8 mouse cellular contexts compared by ENCODE assay signal in the genomic region with DNA sequence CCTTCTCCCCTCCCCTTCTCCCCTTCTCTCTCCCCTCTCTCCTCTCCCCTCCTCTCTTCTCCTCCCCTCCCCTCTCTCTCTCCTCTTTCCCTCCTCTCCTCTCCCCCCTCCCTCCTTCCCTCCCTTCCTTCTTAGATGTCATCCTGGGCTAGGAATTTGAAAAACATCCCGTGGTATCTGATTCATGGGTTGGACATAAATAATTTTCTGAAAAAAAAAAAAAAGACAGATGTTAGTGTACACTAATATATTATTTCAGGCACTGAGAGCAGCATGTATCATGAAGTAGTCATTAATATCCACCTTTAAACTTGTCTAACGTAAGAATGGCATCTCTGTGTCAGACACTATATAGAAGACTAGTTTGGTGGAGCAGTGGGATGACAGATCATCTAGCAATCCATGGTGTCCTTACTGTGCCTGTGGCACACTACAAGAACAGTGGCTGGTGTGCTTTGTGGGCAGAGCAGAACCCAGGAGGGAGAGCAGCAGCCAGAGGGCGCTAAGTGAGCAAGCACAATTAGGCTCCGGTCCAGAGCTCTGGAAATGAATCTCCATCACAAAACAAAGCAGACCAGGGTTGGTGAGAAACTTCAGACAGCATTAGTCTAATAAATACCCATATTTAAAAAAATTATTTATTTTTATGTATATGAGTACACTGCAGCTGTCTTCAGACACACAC. TPM values are rescaled to one million over a fixed set of nuclear protein-coding genes. Genes with fewer than 3 reads are reported as not detected.
DNase-seq lines count a peak whose midpoint lies in the region; ATAC-seq and TF ChIP-seq lines count a peak whose summit lies in the region.

No protein-coding gene starts in this region.

- no peaks in the 10 kb centered on the region for H3K4me1 ChIP-seq in embryonic facial prominence, embryonic 14.5 days (ENCODE audit: control insufficient read depth, insufficient read depth, low read length)
- no peaks in the 10 kb centered on the region for H3K4me1 ChIP-seq in embryonic facial prominence, embryonic 10.5 days
- H3K4me1 ChIP-seq in cortical plate, adult 2 months (ENCODE audit: control insufficient read depth, insufficient read depth, low read length), result no peaks in the 10 kb centered on the region

- peak; percentile 65 for TF ChIP-seq CTCF in C2C12 (IDR thresholded peaks at IDR 0.05; ENCODE audit: control insufficient read depth, insufficient read depth, insufficient read length)
- TF ChIP-seq CTCF in cortical plate, adult 2 months (IDR thresholded peaks at IDR 0.05; ENCODE audit: extremely low read depth, insufficient read depth, low read length), result peak; percentile 31; the same call in 1 of the 2 replicates

- H3K79me2 ChIP-seq in C2C12 (ENCODE audit: control insufficient read depth, insufficient read depth), result no peaks in the 10 kb centered on the region

- H3K9me3 ChIP-seq in embryonic facial prominence, embryonic 14.5 days (ENCODE audit: control insufficient read depth, low read length), result no peaks in the 10 kb centered on the region
- no peaks in the 10 kb centered on the region for H3K9me3 ChIP-seq in embryonic facial prominence, embryonic 10.5 days

- WGBS in embryonic facial prominence, embryonic 14.5 days, result 66% methylated on average over 4 of the region's 4 CpGs
- 72% methylated on average over 4 of the region's 4 CpGs for WGBS in embryonic facial prominence, embryonic 10.5 days

- no peaks in the 10 kb centered on the region for H3K36me3 ChIP-seq in embryonic facial prominence, embryonic 14.5 days (ENCODE audit: control insufficient read depth, insufficient read depth, low read length)
- H3K36me3 ChIP-seq in embryonic facial prominence, embryonic 10.5 days (replicated peaks), result no peaks in the 10 kb centered on the region
- no peaks in the 10 kb centered on the region for H3K36me3 ChIP-seq in C2C12 (ENCODE audit: control insufficient read depth, insufficient read depth)

- no peaks in the 10 kb centered on the region for H3K79me3 ChIP-seq in C2C12 (ENCODE audit: low read depth)

- no peak overlapping the region for H3ac ChIP-seq in C2C12 (ENCODE audit: control insufficient read depth, insufficient read length, low read depth)

- H3K9ac ChIP-seq in embryonic facial prominence, embryonic 14.5 days (ENCODE audit: low read depth, low read length), result no peak overlapping the region

- no peak overlapping the region for H3K4me3 ChIP-seq in embryonic facial prominence, embryonic 14.5 days (ENCODE audit: low read depth, low read length)
- H3K4me3 ChIP-seq in embryonic facial prominence, embryonic 10.5 days, result no peak overlapping the region
- H3K4me3 ChIP-seq in C2C12 (ENCODE audit: insufficient read depth, poor library complexity, severe bottlenecking), result no peak overlapping the region
- no peak overlapping the region for H3K4me3 ChIP-seq in cortical plate, adult 2 months (ENCODE audit: insufficient read depth, low read length)

- H3K27me3 ChIP-seq in embryonic facial prominence, embryonic 14.5 days (replicated peaks; ENCODE audit: control insufficient read depth, insufficient read depth, low read length), result no peaks in the 10 kb centered on the region
- no peaks in the 10 kb centered on the region for H3K27me3 ChIP-seq in embryonic facial prominence, embryonic 10.5 days (replicated peaks; ENCODE audit: low read depth, poor library complexity, severe bottlenecking)
- H3K27me3 ChIP-seq in C2C12 (ENCODE audit: control insufficient read depth, insufficient read depth, insufficient read length), result no peaks in the 10 kb centered on the region

- H3K4me2 ChIP-seq in embryonic facial prominence, embryonic 14.5 days (ENCODE audit: low read depth, low read length), result no peak overlapping the region

- no peak for TF ChIP-seq POLR2A in cortical plate, adult 2 months (IDR thresholded peaks at IDR 0.05; ENCODE audit: extremely low read depth, insufficient read depth, low read length)

- ATAC-seq in embryonic facial prominence, embryonic 14.5 days (ENCODE audit: low read depth), result 0 out of 2 replicates have a peak, but pooled peaks have one; percentile 33

- H3K27ac ChIP-seq in embryonic facial prominence, embryonic 14.5 days (replicated peaks; ENCODE audit: low read depth, low read length), result no peak overlapping the region
- H3K27ac ChIP-seq in embryonic facial prominence, embryonic 10.5 days (replicated peaks), result no peak overlapping the region
- no peak overlapping the region for H3K27ac ChIP-seq in cortical plate, adult 2 months (ENCODE audit: insufficient read depth, low read length)

- DNase-seq in embryonic facial prominence, embryonic 14.5 days (ENCODE audit: low spot score), result no peak
- no peak for DNase-seq in embryonic facial prominence, embryonic 10.5 days (ENCODE audit: low spot score)
- peak; percentile 52 to 62 for DNase-seq in layer of hippocampus, postnatal 10 days (ENCODE audit: low spot score in 2 of 2)
- no peak for DNase-seq in layer of hippocampus, postnatal 36 days
- DNase-seq in spleen, postnatal 36 days (ENCODE audit: low spot score in 2 of 2), result no peak
- DNase-seq in adipocyte (ENCODE audit: low spot score), result no peak

TF ChIP-seq in C2C12, 6 proteins besides CTCF, POLR2A, EP300 and RAD21:
- TF ChIP-seq USF1 (IDR thresholded peaks at IDR 0.05; ENCODE audit: low read depth) (no peak), MAX (IDR thresholded peaks at IDR 0.05) (no peak), MYOD1 (IDR thresholded peaks at IDR 0.05; ENCODE audit: control insufficient read depth, insufficient read length, low read depth) (no peak), MYOG (IDR thresholded peaks at IDR 0.05; ENCODE audit: control insufficient read depth, extremely low read depth, insufficient read length) (no peak), CEBPB (IDR thresholded peaks at IDR 0.05; ENCODE audit: low read depth) (no peak), FOSL1 (IDR thresholded peaks at IDR 0.05; ENCODE audit: insufficient read depth, low read length, poor library complexity, severe bottlenecking) (no peak)
TF ChIP-seq in C2C12: peak in this region for 0.

RNA-seq across cellular contexts. Expression of gene Slc17a5, which starts 13.3 kb away (rescaled TPM):
- polyA plus RNA-seq in embryonic facial prominence, embryonic 14.5 days (2014; fragmentation: Nextera tagmentation; extraction: Ambion mirVana), result 13.1 and 15.4 TPM in 2 replicates
- 9.5 and 11.2 TPM in 2 replicates for polyA plus RNA-seq in embryonic facial prominence, embryonic 10.5 days (2016; fragmentation: Nextera tagmentation; extraction: Ambion mirVana)
- total RNA-seq in layer of hippocampus, postnatal 10 days (2021), result 10 to 100 TPM; 13.4 to 16.2 TPM
- 10 to 100 TPM; 21.1 to 21.7 TPM for total RNA-seq in layer of hippocampus, postnatal 36 days (2021)
- polyA plus RNA-seq in C2C12 (2012; fragmentation: generic; extraction: Trizol), result 3.7 TPM
- 17.4 and 18.1 TPM in 2 replicates for polyA plus RNA-seq in cortical plate, adult 2 months (2012; rRNA removed)

RNA-seq across cellular contexts. Expression of gene Cd109, which starts 14.2 kb away (rescaled TPM):
- polyA plus RNA-seq in embryonic facial prominence, embryonic 14.5 days (2014; fragmentation: Nextera tagmentation; extraction: Ambion mirVana), result 18.6 and 20.3 TPM in 2 replicates
- 4.0 and 4.4 TPM in 2 replicates for polyA plus RNA-seq in embryonic facial prominence, embryonic 10.5 days (2016; fragmentation: Nextera tagmentation; extraction: Ambion mirVana)
- total RNA-seq in layer of hippocampus, postnatal 10 days (2021), result 1 to 10 TPM; 5.2 to 5.3 TPM
- 1 to 10 TPM; 2.9 to 3.2 TPM for total RNA-seq in layer of hippocampus, postnatal 36 days (2021)
- 5.9 TPM for polyA plus RNA-seq in C2C12 (2012; fragmentation: generic; extraction: Trizol)
- polyA plus RNA-seq in cortical plate, adult 2 months (2012; rRNA removed), result 0.31 and 0.53 TPM in 2 replicates

Comparison
In these comparisons a context has a peak if more than half of its experiments do, and no peak if none do; other contexts are left out.
1. DNase-seq: peak in layer of hippocampus, postnatal 10 days (2 of 2); none in embryonic facial prominence, embryonic 14.5 days (single experiment), embryonic facial prominence, embryonic 10.5 days (single experiment), layer of hippocampus, postnatal 36 days (0 of 2), spleen, postnatal 36 days (0 of 2) and adipocyte (single experiment).